Mouse (Mus musculus) midbrain, embryonic 12.5 days (tissue): Measurements from ENCODE around the gene Syna. TPM values are rescaled to one million over a fixed set of nuclear protein-coding genes. Genes with fewer than 3 reads are reported as not detected.

ENCODE experiments used
- ATAC-seq: fragments of 200-750 bp; cut with Nextera tagmentation; 2 replicates; pipeline ENCODE4 v1.8.0; 2017; ENCODE audit warnings: low read depth, moderate TSS enrichment, moderate library complexity; ENCODE audit not compliant: low FRiP score
- H3K27ac ChIP-seq: fragments of 300-500 bp; sonication (generic); replicated peaks from 2 replicates; pipeline ENCODE4 v1.5.1; 2016; ENCODE audit warnings: mild to moderate bottlenecking
- H3K27me3 ChIP-seq: fragments of 300-500 bp; sonication (generic); 2 replicates; pipeline ENCODE4 v1.6.1; 2016; ENCODE audit warnings: mild to moderate bottlenecking
- H3K36me3 ChIP-seq: fragments of 300-500 bp; sonication (generic); 2 replicates; pipeline ENCODE4 v1.6.1; 2016
- H3K4me1 ChIP-seq: fragments of 300-500 bp; sonication (generic); 2 replicates; pipeline ENCODE4 v1.6.1; 2016
- H3K4me2 ChIP-seq: fragments of 300-500 bp; sonication (generic); replicated peaks from 2 replicates; pipeline ENCODE4 v1.6.1; 2016; ENCODE audit warnings: mild to moderate bottlenecking, moderate library complexity
- H3K4me3 ChIP-seq: fragments of 300-500 bp; sonication (generic); 2 replicates; pipeline ENCODE4 v1.5.1; 2016; ENCODE audit warnings: mild to moderate bottlenecking
- H3K9ac ChIP-seq: fragments of 300-500 bp; sonication (generic); replicated peaks from 2 replicates; pipeline ENCODE4 v1.6.1; 2016; ENCODE audit warnings: mild to moderate bottlenecking, moderate library complexity
- H3K9me3 ChIP-seq: fragments of 300-500 bp; sonication (generic); 2 replicates; pipeline ENCODE4 v1.6.1; 2016; ENCODE audit warnings: mild to moderate bottlenecking
- WGBS: fragments of 180-500 bp; shearing (Covaris S2); methylation state at CpG from one replicate; pipeline ENCODE4 v1.1.7; 2016; 5-methylcytosine and 5-hydroxymethylcytosine counted together
- polyA plus RNA-seq: library from polyadenylated mRNA; unstranded; fragments of >200 nt; fragmentation: Nextera tagmentation; extraction: Ambion mirVana; gene quantifications from 2 replicates; pipeline ENCODE4 v1.2.1, GENCODE M21; 2016

Gene Syna
- polyA plus RNA-seq, 1 experiment from 2014 or later, result 0.13 TPM

GRCm38 (mm10) chr5:134560450-134561171 is 640 bp upstream of the Syna start:
- 82% methylated on average over 16 of the region's 16 CpGs for WGBS
- ATAC-seq, result no peak
- no peaks in the 10 kb centered on the region for H3K36me3 ChIP-seq
- no peak overlapping the region for H3K4me3 ChIP-seq
- H3K9ac ChIP-seq, result no peak overlapping the region
- no peaks in the 10 kb centered on the region for H3K9me3 ChIP-seq
- H3K4me2 ChIP-seq, result no peak overlapping the region
- H3K27me3 ChIP-seq, result no peaks in the 10 kb centered on the region
- peaks cover 5% of the 10 kb centered on the region for H3K4me1 ChIP-seq
- H3K27ac ChIP-seq, result no peak overlapping the region

GRCm38 (mm10) chr5:134555463-134556164 is 4.4 kb downstream of the Syna start:
- ATAC-seq, result peak; percentile 50; the same call in 1 of the 2 replicates

GRCm38 (mm10) chr5:134553951-134554546 is 5.9 kb downstream of the Syna start:
- H3K27ac ChIP-seq, result no peak overlapping the region
- no peak overlapping the region for H3K9ac ChIP-seq
- H3K36me3 ChIP-seq, result 0 out of 2 replicates have a peak, but pooled peaks cover 3% of the 10 kb centered on the region
- ATAC-seq, result no peak
- no peak overlapping the region for H3K4me3 ChIP-seq
- H3K9me3 ChIP-seq, result no peaks in the 10 kb centered on the region
- WGBS, result 85% methylated on average over 5 of the region's 5 CpGs
- H3K27me3 ChIP-seq, result no peaks in the 10 kb centered on the region
- no peak overlapping the region for H3K4me2 ChIP-seq
- peaks cover 40% of the 10 kb centered on the region for H3K4me1 ChIP-seq

More at GRCm38 (mm10) chr5:134555463-134556164, 4.4 kb downstream of the Syna start:
- WGBS, result 12% methylated on average over 20 of the region's 20 CpGs
- Histone ChIP-seq H3K36me3 (no peaks in the 10 kb centered on the region), H3K27me3 (no peaks in the 10 kb centered on the region), H3K4me1 (peaks cover 29% of the 10 kb centered on the region), H3K9ac (no peak overlapping the region), H3K4me2 (peak overlapping the region; percentile 39), H3K4me3 (peak overlapping the region; percentile 12; the same call in 1 of the 2 replicates), H3K27ac (0 out of 2 replicates have a peak overlapping the region, but pooled peaks have one; percentile 25), H3K9me3 (no peaks in the 10 kb centered on the region)

- Histone ChIP-seq H3K9ac (peak within 1 kb of the TSS; percentile 97), H3K4me2 (peak within 1 kb of the TSS; percentile 89), H3K27me3 (no peaks in the 10 kb centered on the region), H3K9me3 (no peaks in the 10 kb centered on the region), H3K4me1 (peaks cover 55% of the 10 kb centered on the region), H3K36me3 (0 out of 2 replicates have a peak, but pooled peaks cover 3% of the 10 kb centered on the region), H3K4me3 (peak within 1 kb of the TSS; percentile 89), H3K27ac (peak within 1 kb of the TSS; percentile 99)
- peak; percentile 88 for ATAC-seq
- WGBS, result under 1% methylated on average over 58 of the region's 61 CpGs
Observed at GRCm38 (mm10) chr5:134552110-134552972, 7.6 kb downstream of the Syna start, which contains the start of gene Clip2. Clip2 (minus strand) TSS chr5:134552434.

GRCm38 (mm10) chr5:134551233-134552109 is 8.5 kb downstream of the Syna start:
- peak overlapping the region; percentile 89 for H3K4me2 ChIP-seq
- WGBS, result under 1% methylated on average over 50 of the region's 52 CpGs
- no peaks in the 10 kb centered on the region for H3K27me3 ChIP-seq
- peaks cover 60% of the 10 kb centered on the region for H3K4me1 ChIP-seq
- peak overlapping the region; percentile 99 for H3K27ac ChIP-seq
- peak; percentile 12; the same call in 1 of the 2 replicates for ATAC-seq
- no peaks in the 10 kb centered on the region for H3K9me3 ChIP-seq
- H3K9ac ChIP-seq, result peak overlapping the region; percentile 97
- H3K4me3 ChIP-seq, result peak overlapping the region; percentile 89
- H3K36me3 ChIP-seq, result 0 out of 2 replicates have a peak, but pooled peaks cover 3% of the 10 kb centered on the region

GRCm38 (mm10) chr5:134550836-134551232 is 9.1 kb downstream of the Syna start:
- Histone ChIP-seq H3K36me3 (0 out of 2 replicates have a peak, but pooled peaks cover 3% of the 10 kb centered on the region), H3K4me1 (peaks cover 62% of the 10 kb centered on the region), H3K4me2 (peak overlapping the region; percentile 89), H3K27ac (peak overlapping the region; percentile 99), H3K4me3 (peak overlapping the region; percentile 89), H3K9me3 (no peaks in the 10 kb centered on the region), H3K9ac (peak overlapping the region; percentile 97), H3K27me3 (no peaks in the 10 kb centered on the region)
- no peak for ATAC-seq
- WGBS, result 12% methylated on average over 6 of the region's 6 CpGs

- Histone ChIP-seq H3K27ac (no peak overlapping the region), H3K4me3 (no peak overlapping the region), H3K27me3 (no peaks in the 10 kb centered on the region), H3K36me3 (0 out of 2 replicates have a peak, but pooled peaks cover 3% of the 10 kb centered on the region), H3K4me1 (peaks cover 50% of the 10 kb centered on the region), H3K9ac (no peak overlapping the region), H3K4me2 (peak overlapping the region; percentile 89; the same call in 1 of the 2 replicates), H3K9me3 (no peaks in the 10 kb centered on the region)
- ATAC-seq, result no peak
- WGBS, result 89% methylated on average over 3 of the region's 3 CpGs
Observed at GRCm38 (mm10) chr5:134549640-134550168, 10.3 kb downstream of the Syna start.

- no peaks in the 10 kb centered on the region for H3K9me3 ChIP-seq
- no peak overlapping the region for H3K9ac ChIP-seq
- no peak for ATAC-seq
- H3K4me1 ChIP-seq, result peaks cover 50% of the 10 kb centered on the region
- no peaks in the 10 kb centered on the region for H3K27me3 ChIP-seq
- 0 out of 2 replicates have a peak overlapping the region, but pooled peaks have one; percentile 20 for H3K27ac ChIP-seq
- 0 out of 2 replicates have a peak, but pooled peaks cover 7% of the 10 kb centered on the region for H3K36me3 ChIP-seq
- H3K4me2 ChIP-seq, result no peak overlapping the region
- H3K4me3 ChIP-seq, result no peak overlapping the region
- 54% methylated on average over 5 of the region's 5 CpGs for WGBS
Observed at GRCm38 (mm10) chr5:134548306-134548705, 11.7 kb downstream of the Syna start.

- peak overlapping the region; percentile 6; the same call in 1 of the 2 replicates for H3K9ac ChIP-seq
- 86% methylated on average over 7 of the region's 7 CpGs for WGBS
- no peaks in the 10 kb centered on the region for H3K9me3 ChIP-seq
- 0 out of 2 replicates have a peak, but pooled peaks cover 7% of the 10 kb centered on the region for H3K36me3 ChIP-seq
- ATAC-seq, result no peak
- no peaks in the 10 kb centered on the region for H3K27me3 ChIP-seq
- peaks cover 47% of the 10 kb centered on the region for H3K4me1 ChIP-seq
- H3K4me3 ChIP-seq, result no peak overlapping the region
- H3K4me2 ChIP-seq, result no peak overlapping the region
- H3K27ac ChIP-seq, result no peak overlapping the region
Observed at GRCm38 (mm10) chr5:134546790-134547189, 13.2 kb downstream of the Syna start.

GRCm38 (mm10) chr5:134545242-134545629 is 14.7 kb downstream of the Syna start:
- Histone ChIP-seq H3K27ac (no peak overlapping the region), H3K4me2 (no peak overlapping the region), H3K4me3 (no peak overlapping the region), H3K9ac (no peak overlapping the region), H3K4me1 (peaks cover 39% of the 10 kb centered on the region), H3K27me3 (no peaks in the 10 kb centered on the region), H3K9me3 (no peaks in the 10 kb centered on the region), H3K36me3 (0 out of 2 replicates have a peak, but pooled peaks cover 7% of the 10 kb centered on the region)
- 55% methylated on average over 3 of the region's 3 CpGs for WGBS
- ATAC-seq, result no peak
